Mouse (Mus musculus) thymus, adult 2 months (tissue): ENCODE measurements around the gene Ankrd63. TPM values are rescaled to one million over a fixed set of nuclear protein-coding genes. Genes with fewer than 3 reads are reported as not detected.

Source experiments
- DNase-seq: peaks from one replicate; pipeline ENCODE4 v3.0.0; 2021
- H3K27ac ChIP-seq: fragments of 200-500 bp; 2 replicates; pipeline ENCODE4 v1.5.1; 2012; ENCODE audit warnings: low read length, control low read depth; ENCODE audit not compliant: control insufficient read depth, insufficient read depth
- H3K27me3 ChIP-seq: fragments of 200-500 bp; 2 replicates; pipeline ENCODE4 v1.6.1; 2012; ENCODE audit warnings: mild to moderate bottlenecking, low read length, moderate library complexity, mixed read lengths; ENCODE audit not compliant: control insufficient read depth, insufficient read depth
- H3K36me3 ChIP-seq: fragments of 200-500 bp; 2 replicates; pipeline ENCODE4 v1.6.1; 2012; ENCODE audit warnings: mild to moderate bottlenecking, low read length, moderate library complexity; ENCODE audit not compliant: control insufficient read depth, insufficient read depth
- H3K4me1 ChIP-seq: fragments of 200-500 bp; replicated peaks from 2 replicates; pipeline ENCODE4 v1.6.1; 2012; ENCODE audit warnings: low read length; ENCODE audit not compliant: control insufficient read depth, insufficient read depth
- H3K4me3 ChIP-seq: fragments of 200-500 bp; 2 replicates; pipeline ENCODE4 v1.5.1; 2012; ENCODE audit warnings: mild to moderate bottlenecking, low read length, control low read depth, moderate library complexity; ENCODE audit not compliant: control insufficient read depth, insufficient read depth
- CTCF ChIP-seq: fragments of 200-500 bp; IDR thresholded peaks from 2 replicates; pipeline ENCODE4 v1.5.1; 2012; ENCODE audit warnings: mild to moderate bottlenecking, control low read depth, low read length, moderate library complexity, borderline replicate concordance; ENCODE audit not compliant: control insufficient read depth, poor library complexity, insufficient read depth; ENCODE audit errors: extremely low read depth
- POLR2A ChIP-seq: fragments of 200-500 bp; IDR thresholded peaks from 2 replicates; pipeline ENCODE4 v1.6.1; 2012; ENCODE audit warnings: mild to moderate bottlenecking, low read length, control low read depth, moderate library complexity; ENCODE audit not compliant: control insufficient read depth, poor library complexity, insufficient read depth; ENCODE audit errors: extremely low read depth
- WGBS: fragments of 180-500 bp; shearing (Covaris S2); methylation state at CpG from one replicate; pipeline ENCODE4 v1.1.7; 2018; 5-methylcytosine and 5-hydroxymethylcytosine counted together
- polyA plus RNA-seq: library from polyadenylated mRNA; depleted of rRNA; stranded (reverse); fragments of >200 nt; gene quantifications from 2 replicates; pipeline ENCODE4 v1.2.3, GENCODE M21; 2012

Gene Ankrd63
- polyA plus RNA-seq, 1 experiment, result 0.27 TPM

DNA sequence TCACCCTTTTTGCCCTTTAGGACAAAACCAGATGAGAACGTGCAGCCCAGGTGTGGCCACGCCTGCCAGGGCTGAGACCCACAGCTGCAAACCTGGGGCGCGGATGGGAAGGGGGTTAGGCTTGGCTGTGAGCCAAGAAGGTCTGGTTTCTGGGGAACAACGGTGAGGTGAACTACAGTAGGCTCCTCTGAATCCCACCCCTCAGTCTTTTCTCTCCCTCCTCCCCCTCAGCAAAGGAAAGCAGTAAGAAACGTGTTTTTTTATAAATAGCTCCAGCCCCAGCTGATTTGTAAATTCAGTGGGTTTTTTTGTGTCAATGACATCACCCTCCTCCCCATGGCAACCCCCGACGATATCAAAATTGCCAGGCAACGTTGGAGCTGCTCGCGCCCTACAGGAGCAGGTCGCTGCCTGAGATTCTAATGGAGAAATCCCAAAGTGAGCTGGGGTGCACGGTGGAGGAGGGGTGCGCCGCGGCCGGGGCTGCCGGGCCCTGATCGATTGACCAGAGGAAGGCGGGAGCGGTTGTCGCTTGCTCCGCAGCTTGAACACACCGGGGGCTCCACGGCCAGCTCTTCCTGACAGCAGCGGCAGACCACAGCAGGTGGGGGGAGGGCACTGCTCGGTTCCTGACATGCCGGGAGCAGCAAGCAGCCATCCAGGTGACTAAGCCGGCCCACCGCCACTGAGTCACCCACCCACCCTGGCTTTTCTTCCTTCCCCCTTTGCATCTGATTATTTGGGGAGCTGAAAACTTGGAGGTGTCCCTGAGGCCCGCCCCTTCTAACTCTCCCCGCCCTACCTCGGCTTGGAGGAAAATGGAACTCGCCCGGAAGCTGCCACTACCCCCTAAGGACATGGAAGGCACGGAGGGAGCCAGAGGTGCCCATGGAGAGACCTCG lies 40.6 kb downstream of the Ankrd63 start, which contains the start of gene Pak6:
Pak6 (plus strand) TSS at position 402 of the 902 bp plus-strand sequence.
- TF ChIP-seq POLR2A (no peak), CTCF (no peak)
- peak within 1 kb of the TSS; percentile 14; the same call in 1 of the 2 replicates for H3K27ac ChIP-seq
- H3K4me3 ChIP-seq, result peak within 1 kb of the TSS; percentile 51
- no peaks in the 10 kb centered on the region for H3K27me3 ChIP-seq
- WGBS, result 4% methylated on average over 37 of the region's 37 CpGs
- DNase-seq, result peak; percentile 82
- peaks cover 51% of the 10 kb centered on the region for H3K4me1 ChIP-seq
- no peaks in the 10 kb centered on the region for H3K36me3 ChIP-seq

DNA sequence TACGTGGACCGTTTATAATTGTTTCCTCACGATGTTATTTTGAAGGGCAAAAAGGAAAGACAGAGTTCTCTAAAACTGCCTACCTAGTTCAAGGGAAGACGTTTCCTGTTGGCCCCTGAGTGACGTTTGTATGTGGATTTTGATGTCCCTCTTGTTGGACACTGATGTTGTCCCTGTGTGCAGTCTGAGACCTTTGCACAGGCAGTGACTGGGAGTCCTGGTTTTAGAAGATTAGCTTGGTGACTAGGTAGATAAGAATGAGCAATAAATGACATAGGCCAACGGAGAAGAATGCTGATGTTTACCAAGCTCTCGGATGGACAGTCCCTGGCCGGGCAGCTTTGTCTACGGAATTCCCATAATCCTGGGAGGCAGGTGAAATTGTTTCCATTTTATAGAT lies 41.9 kb downstream of the Ankrd63 start:
- peaks cover 61% of the 10 kb centered on the region for H3K4me1 ChIP-seq

DNA sequence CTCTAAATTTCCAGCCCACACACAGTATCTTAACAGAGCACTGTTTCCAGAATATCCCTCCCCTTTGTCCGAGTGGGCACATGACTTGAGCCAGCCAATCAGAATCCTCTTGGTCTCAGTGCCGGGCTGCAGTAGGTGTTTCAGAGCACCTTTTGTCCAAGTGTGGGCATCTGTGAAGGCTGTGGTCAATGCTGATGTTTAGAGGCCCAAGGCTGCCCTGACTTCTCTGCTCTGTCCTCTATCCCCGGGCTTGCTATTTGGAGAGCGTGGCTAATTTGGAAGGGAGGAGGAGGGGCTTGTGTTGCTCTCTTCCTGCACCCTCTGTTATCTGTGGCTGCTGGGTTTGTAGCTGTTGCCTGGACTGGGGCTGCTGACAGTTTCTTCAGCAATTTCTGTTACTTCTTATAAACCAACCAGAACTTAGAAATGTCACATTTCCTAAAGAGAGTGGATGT lies 43.7 kb downstream of the Ankrd63 start:
- Histone ChIP-seq H3K4me1 (peaks cover 56% of the 10 kb centered on the region), H3K36me3 (no peaks in the 10 kb centered on the region), H3K27ac (no peak overlapping the region), H3K4me3 (peak overlapping the region; percentile 64), H3K27me3 (no peaks in the 10 kb centered on the region)
- peak; percentile 62 for DNase-seq
- 2% methylated on average over 4 of the region's 4 CpGs for WGBS
- TF ChIP-seq CTCF, result no peak
- TF ChIP-seq POLR2A, result no peak

More for the DNA sequence above, 41.9 kb downstream of the Ankrd63 start:
- DNase-seq, result no peak
- Histone ChIP-seq H3K36me3 (no peaks in the 10 kb centered on the region), H3K4me3 (no peak overlapping the region), H3K27me3 (no peaks in the 10 kb centered on the region), H3K27ac (no peak overlapping the region)
- 84% methylated on average over 9 of the region's 9 CpGs for WGBS
- no peak for TF ChIP-seq POLR2A
- TF ChIP-seq CTCF, result no peak

DNA sequence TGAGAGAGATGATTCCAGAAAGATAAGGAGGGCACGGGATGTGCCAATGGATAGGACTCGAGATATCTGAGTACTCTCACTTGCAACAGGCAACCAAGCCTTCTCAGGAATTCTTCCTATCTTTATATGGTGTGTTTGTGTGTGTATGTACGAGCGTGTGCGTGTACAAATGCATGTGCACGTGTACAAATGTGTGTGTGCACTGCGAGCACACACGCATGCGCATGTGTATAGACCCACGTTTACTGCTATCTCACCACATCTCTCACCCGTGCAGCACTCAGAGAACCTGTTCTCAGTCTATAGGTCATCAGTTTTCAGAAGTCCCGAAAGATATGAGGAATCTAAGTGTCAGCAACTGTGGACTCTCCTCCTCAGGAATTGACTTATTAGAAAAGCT lies 44.3 kb downstream of the Ankrd63 start:
- no peak overlapping the region for H3K27ac ChIP-seq
- peaks cover 55% of the 10 kb centered on the region for H3K4me1 ChIP-seq
- WGBS, result 76% methylated on average over 12 of the region's 12 CpGs
- DNase-seq, result no peak
- no peak overlapping the region for H3K4me3 ChIP-seq
- no peaks in the 10 kb centered on the region for H3K27me3 ChIP-seq
- TF ChIP-seq CTCF (no peak), POLR2A (no peak)
- H3K36me3 ChIP-seq, result no peaks in the 10 kb centered on the region

DNA sequence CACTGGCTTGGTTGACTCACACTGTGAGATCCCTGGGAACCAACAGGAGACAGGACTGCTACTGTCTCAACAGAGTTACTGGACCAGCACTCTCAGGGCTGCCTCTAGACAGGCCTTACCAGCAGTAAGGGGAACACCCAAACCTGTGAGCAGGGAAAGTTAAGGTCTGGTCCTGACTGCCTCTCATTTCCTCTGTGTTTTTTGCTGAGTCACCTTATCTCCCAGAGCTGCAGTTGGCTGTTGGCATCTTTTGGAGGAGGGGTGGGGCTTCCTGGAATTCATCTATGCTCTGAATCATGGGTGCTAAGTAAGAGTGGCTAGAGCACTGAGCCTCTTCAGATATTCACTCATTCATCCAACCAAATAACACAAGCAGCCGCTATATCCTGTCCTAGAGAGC lies 44.7 kb downstream of the Ankrd63 start:
- no peak overlapping the region for H3K27ac ChIP-seq
- no peak for DNase-seq
- H3K4me1 ChIP-seq, result peaks cover 51% of the 10 kb centered on the region
- no peaks in the 10 kb centered on the region for H3K36me3 ChIP-seq
- 56% methylated on average over 1 of the region's 1 CpGs for WGBS
- H3K27me3 ChIP-seq, result no peaks in the 10 kb centered on the region
- TF ChIP-seq CTCF, result no peak
- no peak for TF ChIP-seq POLR2A
- H3K4me3 ChIP-seq, result no peak overlapping the region

DNA sequence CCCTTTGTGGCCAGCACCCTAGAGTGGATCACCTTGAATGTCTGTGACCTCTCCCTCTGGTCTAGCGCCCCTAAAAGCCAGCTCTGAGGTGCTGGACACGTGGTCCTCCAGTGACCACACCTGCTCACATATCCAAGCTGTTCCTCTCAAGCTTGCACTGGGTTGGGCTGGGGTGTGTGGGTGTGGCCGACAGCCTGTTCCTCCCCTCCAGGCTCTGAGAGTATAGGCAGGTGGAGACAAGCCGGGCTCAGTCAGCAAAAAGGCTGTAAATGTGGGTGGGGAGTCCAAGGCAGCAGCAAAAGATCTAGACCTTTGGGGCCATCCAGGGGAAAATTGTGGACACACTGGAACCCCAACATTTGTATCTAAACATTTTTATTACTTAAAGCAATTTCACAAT lies 45.3 kb downstream of the Ankrd63 start:
- no peak for DNase-seq
- no peak for TF ChIP-seq CTCF
- TF ChIP-seq POLR2A, result no peak
- Histone ChIP-seq H3K4me1 (peaks cover 45% of the 10 kb centered on the region), H3K36me3 (no peaks in the 10 kb centered on the region), H3K27ac (no peak overlapping the region), H3K4me3 (no peak overlapping the region), H3K27me3 (no peaks in the 10 kb centered on the region)
- WGBS, result 16% methylated on average over 4 of the region's 4 CpGs
